Mouse (Mus musculus): ENCODE measurements around the gene Tapbp. TPM values are rescaled to one million over a fixed set of nuclear protein-coding genes. Genes with fewer than 3 reads are reported as not detected.

Gene Tapbp
- polyA plus RNA-seq, 1 experiment from 2014 or later = 64.3 TPM

DNA sequence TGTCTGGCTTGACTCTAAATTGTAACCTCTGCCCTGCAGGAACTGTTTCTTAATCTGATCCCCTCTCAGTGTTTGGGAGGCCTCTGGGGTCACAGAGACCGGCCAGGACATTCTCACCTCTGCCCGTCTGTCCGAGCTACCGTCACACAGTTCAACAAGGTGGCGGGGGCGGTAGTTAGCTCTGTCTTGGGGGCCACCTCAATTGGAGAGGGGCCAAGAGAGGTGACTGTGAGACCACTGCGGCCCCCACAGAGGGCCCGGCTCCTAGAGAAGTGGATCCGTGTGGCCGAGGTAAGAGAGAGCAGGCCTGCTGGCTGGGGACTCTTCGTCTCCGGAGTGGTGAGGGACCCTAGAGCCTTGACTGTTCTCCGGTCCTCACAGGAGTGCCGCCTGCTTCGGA lies 17.3 kb downstream of the Tapbp start:
- no peak overlapping the region for H3K4me2 ChIP-seq (ENCODE audit: low read depth, low read length)
- H3K4me3 ChIP-seq (ENCODE audit: low read length) = no peak overlapping the region
- H3K4me1 ChIP-seq (ENCODE audit: control insufficient read depth, insufficient read depth, low read length) = peaks cover 16% of the 10 kb centered on the region
- H3K27me3 ChIP-seq (ENCODE audit: control insufficient read depth, insufficient read depth, low read length) = no peaks in the 10 kb centered on the region
- H3K9ac ChIP-seq (ENCODE audit: low read length) = no peak overlapping the region
- no peaks in the 10 kb centered on the region for H3K9me3 ChIP-seq (replicated peaks; ENCODE audit: control insufficient read depth, low read length)
- no peak overlapping the region for H3K27ac ChIP-seq (ENCODE audit: low read length)
- no peak for ATAC-seq (replicated peaks; ENCODE audit: extremely low read depth, insufficient read depth, low FRiP score)
- H3K36me3 ChIP-seq (ENCODE audit: control insufficient read depth, insufficient read depth) = peaks cover 23% of the 10 kb centered on the region
- 91% methylated on average over 15 of the region's 15 CpGs for WGBS

DNA sequence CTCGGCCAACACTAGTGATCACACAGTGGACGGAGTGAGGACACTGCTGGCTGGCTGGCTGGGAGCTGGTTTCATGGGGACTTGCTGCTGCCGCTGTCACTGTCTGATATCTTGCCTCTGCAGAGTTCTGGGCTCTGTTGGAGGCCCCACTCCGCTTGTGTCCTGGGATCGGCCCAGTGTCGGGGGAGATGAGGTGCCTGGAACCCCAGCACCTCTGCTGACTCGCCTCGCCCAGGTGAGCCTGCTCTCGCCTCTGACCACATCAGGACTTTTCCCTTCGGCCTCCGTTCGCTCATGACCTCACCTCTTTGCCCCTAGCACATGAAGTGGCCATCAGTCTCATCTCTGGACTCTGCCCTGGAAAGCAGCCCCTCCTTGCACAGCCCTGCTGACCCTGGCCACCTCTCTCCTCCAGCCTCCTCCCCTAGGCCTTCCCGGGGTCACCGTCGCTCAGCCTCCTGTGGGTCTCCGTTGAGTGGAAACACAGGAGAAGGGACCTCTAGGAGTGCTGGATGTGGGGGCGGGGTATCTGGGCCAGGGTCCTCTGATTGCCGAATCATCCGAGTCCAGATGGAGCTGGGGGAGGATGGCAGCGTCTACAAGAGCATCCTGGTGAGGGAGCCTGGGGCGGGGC lies 19.8 kb downstream of the Tapbp start:
- no peak overlapping the region for H3K4me2 ChIP-seq (ENCODE audit: low read depth, low read length)
- peaks cover 23% of the 10 kb centered on the region for H3K36me3 ChIP-seq (ENCODE audit: control insufficient read depth, insufficient read depth)
- no peak overlapping the region for H3K4me3 ChIP-seq (ENCODE audit: low read length)
- H3K27ac ChIP-seq (ENCODE audit: low read length) = no peak overlapping the region
- no peak overlapping the region for H3K9ac ChIP-seq (ENCODE audit: low read length)
- 86% methylated on average over 21 of the region's 21 CpGs for WGBS
- ATAC-seq (replicated peaks; ENCODE audit: extremely low read depth, insufficient read depth, low FRiP score) = no peak
- no peaks in the 10 kb centered on the region for H3K9me3 ChIP-seq (replicated peaks; ENCODE audit: control insufficient read depth, low read length)
- peaks cover 15% of the 10 kb centered on the region for H3K4me1 ChIP-seq (ENCODE audit: control insufficient read depth, insufficient read depth, low read length)
- no peaks in the 10 kb centered on the region for H3K27me3 ChIP-seq (ENCODE audit: control insufficient read depth, insufficient read depth, low read length)

DNA sequence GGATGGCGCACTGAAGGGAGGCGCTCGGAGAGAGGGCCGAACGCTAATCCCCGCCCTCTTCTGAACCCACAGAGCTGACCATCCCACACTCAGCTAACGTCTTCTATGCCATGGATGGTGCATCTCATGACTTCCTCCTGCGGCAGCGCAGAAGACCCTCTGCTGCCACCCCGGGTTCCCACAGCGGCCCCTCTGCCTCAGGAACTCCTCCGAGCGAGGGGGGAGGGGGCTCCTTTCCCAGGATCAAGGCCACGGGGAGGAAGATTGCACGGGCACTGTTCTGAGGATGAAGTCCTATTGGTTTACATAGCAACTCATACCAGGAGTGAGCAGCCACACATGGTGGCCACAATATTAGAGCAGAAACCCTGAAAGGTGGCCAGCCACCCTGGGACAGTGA lies 21.3 kb downstream of the Tapbp start:
- 79% methylated on average over 15 of the region's 15 CpGs for WGBS
- Histone ChIP-seq H3K9ac (ENCODE audit: low read length) (no peak overlapping the region), H3K27me3 (ENCODE audit: control insufficient read depth, insufficient read depth, low read length) (no peaks in the 10 kb centered on the region), H3K9me3 (replicated peaks; ENCODE audit: control insufficient read depth, low read length) (no peaks in the 10 kb centered on the region), H3K4me3 (ENCODE audit: low read length) (no peak overlapping the region), H3K4me2 (ENCODE audit: low read depth, low read length) (no peak overlapping the region), H3K4me1 (ENCODE audit: control insufficient read depth, insufficient read depth, low read length) (peaks cover 15% of the 10 kb centered on the region), H3K36me3 (ENCODE audit: control insufficient read depth, insufficient read depth) (peaks cover 23% of the 10 kb centered on the region), H3K27ac (ENCODE audit: low read length) (no peak overlapping the region)
- ATAC-seq (replicated peaks; ENCODE audit: extremely low read depth, insufficient read depth, low FRiP score) = no peak

DNA sequence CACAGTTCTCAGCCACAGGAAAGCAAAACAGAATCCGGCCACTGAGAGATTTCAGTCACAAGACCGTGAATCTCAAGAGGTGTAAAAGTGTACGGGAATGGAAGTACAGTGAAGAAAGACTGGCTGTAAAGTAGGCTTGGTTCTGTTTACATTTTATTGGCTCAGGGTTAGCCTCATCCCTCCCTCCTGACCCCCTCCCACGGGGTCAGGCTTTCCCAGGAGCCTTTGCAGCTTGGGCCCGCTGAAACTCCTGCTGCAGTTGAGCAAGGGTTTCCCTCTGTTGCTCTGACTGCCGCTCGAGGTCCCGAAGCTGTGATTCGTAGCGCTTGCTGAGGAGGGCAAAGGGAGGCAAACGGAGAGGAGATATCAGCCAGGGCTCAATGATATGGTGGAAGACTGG lies 23.1 kb downstream of the Tapbp start:
- Histone ChIP-seq H3K9me3 (replicated peaks; ENCODE audit: control insufficient read depth, low read length) (no peaks in the 10 kb centered on the region), H3K4me1 (ENCODE audit: control insufficient read depth, insufficient read depth, low read length) (peaks cover 15% of the 10 kb centered on the region), H3K4me3 (ENCODE audit: low read length) (no peak overlapping the region), H3K27ac (ENCODE audit: low read length) (no peak overlapping the region), H3K27me3 (ENCODE audit: control insufficient read depth, insufficient read depth, low read length) (no peaks in the 10 kb centered on the region), H3K4me2 (ENCODE audit: low read depth, low read length) (no peak overlapping the region), H3K9ac (ENCODE audit: low read length) (no peak overlapping the region), H3K36me3 (ENCODE audit: control insufficient read depth, insufficient read depth) (peaks cover 20% of the 10 kb centered on the region)
- ATAC-seq (replicated peaks; ENCODE audit: extremely low read depth, insufficient read depth, low FRiP score) = no peak
- 78% methylated on average over 11 of the region's 11 CpGs for WGBS

DNA sequence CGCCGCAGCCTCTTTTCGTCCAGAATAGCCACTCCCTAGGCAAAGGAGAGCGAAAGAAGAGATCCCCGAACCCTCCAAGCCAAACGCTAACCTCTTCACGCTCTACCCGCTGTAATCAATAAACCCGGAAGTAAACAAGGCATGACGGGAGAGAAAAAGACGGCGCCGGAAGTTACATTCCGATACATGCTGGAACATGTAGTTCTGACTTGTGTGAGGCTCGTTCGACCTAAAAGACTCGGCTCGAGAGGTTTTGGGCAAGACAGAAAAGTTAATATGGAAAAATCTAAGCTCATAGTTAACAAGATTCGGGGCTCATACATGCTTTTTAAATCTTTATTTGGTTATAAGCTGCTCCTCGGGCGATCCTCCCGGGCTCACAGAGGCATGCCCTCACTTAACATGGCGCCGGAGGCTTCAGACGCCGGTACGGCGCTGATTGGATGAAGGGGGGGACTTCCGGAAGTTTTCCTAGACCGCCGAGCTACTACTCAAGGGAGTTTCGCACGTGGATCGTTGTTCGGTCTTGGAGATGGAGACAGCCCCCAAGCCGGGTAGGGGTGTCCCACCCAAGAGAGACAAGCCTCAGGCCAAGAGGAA lies 24.6 kb downstream of the Tapbp start, which contains the start of the genes Pfdn6 and Wdr46:
Gene Pfdn6, minus strand, starts transcription at position 138 of the 600 bp plus-strand sequence.
Gene Wdr46, plus strand, starts transcription at position 455 of the 600 bp plus-strand sequence.
- peak; percentile 88 for ATAC-seq (replicated peaks; ENCODE audit: extremely low read depth, insufficient read depth, low FRiP score)
- Histone ChIP-seq H3K4me2 (ENCODE audit: low read depth, low read length) (peak within 1 kb of the TSS; percentile 77), H3K9me3 (replicated peaks; ENCODE audit: control insufficient read depth, low read length) (no peaks in the 10 kb centered on the region), H3K36me3 (ENCODE audit: control insufficient read depth, insufficient read depth) (peaks cover 26% of the 10 kb centered on the region), H3K27me3 (ENCODE audit: control insufficient read depth, insufficient read depth, low read length) (no peaks in the 10 kb centered on the region), H3K9ac (ENCODE audit: low read length) (peak within 1 kb of the TSS; percentile 89), H3K4me3 (ENCODE audit: low read length) (peak within 1 kb of the TSS; percentile 87), H3K27ac (ENCODE audit: low read length) (0 out of 2 replicates have a peak within 1 kb of the TSS, but pooled peaks have one; percentile 44), H3K4me1 (ENCODE audit: control insufficient read depth, insufficient read depth, low read length) (peaks cover 15% of the 10 kb centered on the region)
- WGBS = under 1% methylated on average over 36 of the region's 36 CpGs

DNA sequence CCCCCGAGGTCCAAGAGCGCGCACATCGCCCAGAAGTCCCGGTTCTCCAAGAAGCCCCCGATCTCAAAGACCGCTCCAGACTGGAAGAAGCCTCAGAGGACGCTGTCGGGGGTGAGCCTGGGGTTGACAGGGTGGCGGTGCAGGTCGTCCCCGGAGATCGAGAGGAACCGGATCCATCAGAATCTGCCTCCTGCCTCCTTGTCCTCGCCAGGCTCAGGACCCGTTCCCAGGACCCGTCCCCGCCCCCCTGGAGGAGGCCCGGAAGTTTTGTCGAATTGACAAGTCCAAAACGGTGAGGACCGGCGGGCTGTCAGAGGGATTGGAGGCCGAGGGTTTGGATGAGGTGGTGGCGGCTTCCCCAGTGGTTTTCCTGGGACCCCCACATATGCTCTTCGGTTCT lies 25.3 kb downstream of the Tapbp start:
- H3K36me3 ChIP-seq (ENCODE audit: control insufficient read depth, insufficient read depth) = peaks cover 20% of the 10 kb centered on the region
- H3K27ac ChIP-seq (ENCODE audit: low read length) = no peak overlapping the region
- H3K4me1 ChIP-seq (ENCODE audit: control insufficient read depth, insufficient read depth, low read length) = peaks cover 15% of the 10 kb centered on the region
- peak overlapping the region; percentile 77 for H3K4me2 ChIP-seq (ENCODE audit: low read depth, low read length)
- no peaks in the 10 kb centered on the region for H3K27me3 ChIP-seq (ENCODE audit: control insufficient read depth, insufficient read depth, low read length)
- 0 out of 2 replicates have a peak, but pooled peaks have one; percentile 12 for ATAC-seq (replicated peaks; ENCODE audit: extremely low read depth, insufficient read depth, low FRiP score)
- WGBS = under 1% methylated on average over 26 of the region's 26 CpGs
- H3K9ac ChIP-seq (ENCODE audit: low read length) = peak overlapping the region; percentile 89
- peak overlapping the region; percentile 87 for H3K4me3 ChIP-seq (ENCODE audit: low read length)
- H3K9me3 ChIP-seq (replicated peaks; ENCODE audit: control insufficient read depth, low read length) = no peaks in the 10 kb centered on the region

DNA sequence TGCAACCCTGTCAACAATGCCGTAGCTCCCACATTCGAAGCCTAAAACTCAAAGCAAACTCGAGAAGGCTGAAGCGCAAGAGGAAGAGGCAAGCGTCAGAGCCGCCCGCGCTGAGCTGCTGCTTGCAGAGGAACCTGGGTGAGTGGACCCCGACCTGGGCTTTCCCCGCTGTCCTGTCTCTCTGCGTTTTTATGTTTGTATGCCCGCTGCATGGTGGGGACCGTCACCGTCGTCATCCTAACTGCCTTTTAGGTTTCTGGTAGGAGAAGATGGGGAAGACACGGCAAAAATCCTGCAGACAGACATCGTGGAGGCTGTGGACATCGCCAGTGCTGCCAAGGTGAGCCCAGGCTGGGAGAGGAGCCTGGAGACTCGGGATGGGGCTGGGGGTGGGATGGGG lies 25.7 kb downstream of the Tapbp start:
- H3K9ac ChIP-seq (ENCODE audit: low read length) = peak overlapping the region; percentile 89
- peaks cover 15% of the 10 kb centered on the region for H3K4me1 ChIP-seq (ENCODE audit: control insufficient read depth, insufficient read depth, low read length)
- WGBS = 48% methylated on average over 19 of the region's 19 CpGs
- peak overlapping the region; percentile 87 for H3K4me3 ChIP-seq (ENCODE audit: low read length)
- H3K27ac ChIP-seq (ENCODE audit: low read length) = no peak overlapping the region
- peak overlapping the region; percentile 77 for H3K4me2 ChIP-seq (ENCODE audit: low read depth, low read length)
- no peaks in the 10 kb centered on the region for H3K27me3 ChIP-seq (ENCODE audit: control insufficient read depth, insufficient read depth, low read length)
- ATAC-seq (replicated peaks; ENCODE audit: extremely low read depth, insufficient read depth, low FRiP score) = no peak
- H3K36me3 ChIP-seq (ENCODE audit: control insufficient read depth, insufficient read depth) = peaks cover 19% of the 10 kb centered on the region
- no peaks in the 10 kb centered on the region for H3K9me3 ChIP-seq (replicated peaks; ENCODE audit: control insufficient read depth, low read length)

DNA sequence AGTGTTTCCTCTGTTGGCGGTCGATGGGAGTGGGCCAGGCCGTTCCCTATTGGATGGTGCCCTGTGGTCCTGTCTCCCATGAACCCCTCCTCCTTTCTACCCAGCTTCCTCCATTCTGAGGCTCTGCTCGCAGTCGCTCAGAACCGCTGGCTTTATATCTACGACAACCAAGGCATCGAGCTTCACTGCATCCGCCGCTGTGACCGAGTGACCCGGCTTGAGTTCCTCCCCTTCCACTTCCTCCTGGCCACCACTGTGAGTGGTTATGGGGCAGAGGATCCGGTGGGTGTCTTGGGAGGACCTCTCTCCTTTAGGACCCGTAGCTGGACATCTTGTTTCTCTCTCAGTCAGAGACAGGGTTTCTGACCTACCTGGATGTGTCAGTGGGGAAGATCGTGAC lies 27.8 kb downstream of the Tapbp start:
- H3K9me3 ChIP-seq (replicated peaks; ENCODE audit: control insufficient read depth, low read length) = no peaks in the 10 kb centered on the region
- no peaks in the 10 kb centered on the region for H3K27me3 ChIP-seq (ENCODE audit: control insufficient read depth, insufficient read depth, low read length)
- no peak overlapping the region for H3K4me2 ChIP-seq (ENCODE audit: low read depth, low read length)
- no peak overlapping the region for H3K27ac ChIP-seq (ENCODE audit: low read length)
- H3K4me1 ChIP-seq (ENCODE audit: control insufficient read depth, insufficient read depth, low read length) = peaks cover 15% of the 10 kb centered on the region
- no peak for ATAC-seq (replicated peaks; ENCODE audit: extremely low read depth, insufficient read depth, low FRiP score)
- H3K36me3 ChIP-seq (ENCODE audit: control insufficient read depth, insufficient read depth) = peaks cover 19% of the 10 kb centered on the region
- 92% methylated on average over 15 of the region's 15 CpGs for WGBS
- no peak overlapping the region for H3K4me3 ChIP-seq (ENCODE audit: low read length)
- no peak overlapping the region for H3K9ac ChIP-seq (ENCODE audit: low read length)

DNA sequence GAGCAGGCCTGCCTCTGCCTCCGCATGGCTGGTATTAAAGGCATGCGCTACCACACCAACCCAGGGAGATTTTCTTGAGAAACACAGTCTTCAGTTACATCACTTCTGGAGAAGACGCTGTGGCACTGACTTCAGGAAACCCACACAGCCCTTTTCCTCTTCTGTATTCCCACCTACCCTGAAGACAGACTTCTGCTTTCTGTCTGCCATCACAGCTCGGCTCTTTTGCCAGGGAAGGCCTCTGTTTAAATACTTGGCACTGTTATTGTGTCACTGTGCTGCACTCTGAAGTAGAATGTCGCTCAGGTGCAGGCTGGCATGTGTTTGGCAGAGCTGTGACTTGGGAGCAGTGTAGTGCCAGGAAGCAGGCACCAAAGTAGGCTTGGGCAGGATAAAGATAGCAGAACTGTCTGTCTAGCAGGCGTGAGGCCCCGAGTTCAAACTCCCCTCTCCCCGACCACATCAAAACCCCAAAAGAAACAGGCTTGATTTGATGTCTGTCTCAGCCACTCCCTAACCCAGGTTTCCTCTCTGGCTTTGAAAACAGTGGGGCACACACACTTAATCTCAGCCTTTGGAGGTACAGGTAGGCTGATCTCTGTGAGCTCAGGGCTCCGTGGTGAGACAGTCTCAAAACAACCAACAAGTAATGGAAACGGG lies 31.9 kb downstream of the Tapbp start:
- Histone ChIP-seq H3K9me3 (replicated peaks; ENCODE audit: control insufficient read depth, low read length) (no peaks in the 10 kb centered on the region), H3K27ac (ENCODE audit: low read length) (no peak overlapping the region), H3K4me2 (ENCODE audit: low read depth, low read length) (no peak overlapping the region), H3K9ac (ENCODE audit: low read length) (no peak overlapping the region), H3K27me3 (ENCODE audit: control insufficient read depth, insufficient read depth, low read length) (no peaks in the 10 kb centered on the region), H3K4me3 (ENCODE audit: low read length) (no peak overlapping the region), H3K4me1 (ENCODE audit: control insufficient read depth, insufficient read depth, low read length) (peaks cover 24% of the 10 kb centered on the region), H3K36me3 (ENCODE audit: control insufficient read depth, insufficient read depth) (peaks cover 27% of the 10 kb centered on the region)
- ATAC-seq (replicated peaks; ENCODE audit: extremely low read depth, insufficient read depth, low FRiP score) = no peak
- WGBS = 78% methylated on average over 10 of the region's 10 CpGs

All from heart, embryonic 16.5 days (tissue).